Mouse (Mus musculus) heart, postnatal 0 days (tissue): ENCODE data around the gene Lrig2.

Experiments used
- CTCF ChIP-seq: IDR thresholded peaks from 2 replicates; pipeline ENCODE4 v1.5.1; 2016; ENCODE audit warnings: antibody characterized with exemption, control low read depth, low read depth
- EP300 ChIP-seq: IDR thresholded peaks from 2 replicates; pipeline ENCODE4 v1.6.1; 2016; ENCODE audit warnings: antibody characterized with exemption, low read depth

DNA sequence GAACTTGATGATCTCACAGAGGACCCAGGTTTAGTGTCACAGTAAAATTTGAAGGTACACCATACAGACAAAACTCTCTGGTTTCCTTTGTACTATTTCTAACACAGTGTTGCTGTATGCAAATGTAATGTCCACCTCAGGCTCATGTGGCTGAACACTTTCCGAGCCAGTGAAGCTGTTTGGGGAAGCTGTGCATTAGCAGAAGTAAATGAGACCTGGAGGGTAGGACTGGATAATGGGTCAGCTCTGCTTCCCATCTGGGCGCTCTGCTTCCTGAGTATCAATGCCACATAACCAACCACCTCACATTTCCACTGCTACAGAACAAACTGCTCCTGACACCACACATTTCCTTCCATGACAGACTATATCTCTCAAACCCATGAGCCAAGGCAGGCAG is 10.1 kb downstream of the Lrig2 start:
- TF ChIP-seq EP300 (no peak), CTCF (no peak)
